Mouse (Mus musculus): ENCODE data around the gene Slco6d1. TPM values are rescaled to one million over a fixed set of nuclear protein-coding genes. Genes with fewer than 3 reads are reported as not detected.
"Not testable (repeated sequence)": the region's sequence is repeated elsewhere in the genome, so short reads cannot be mapped to it uniquely, and the experiment has no call there.

Slco6d1 gene
- total RNA-seq (2021): not detected in 2 replicates
- long read RNA-seq: 0 reads

DNA sequence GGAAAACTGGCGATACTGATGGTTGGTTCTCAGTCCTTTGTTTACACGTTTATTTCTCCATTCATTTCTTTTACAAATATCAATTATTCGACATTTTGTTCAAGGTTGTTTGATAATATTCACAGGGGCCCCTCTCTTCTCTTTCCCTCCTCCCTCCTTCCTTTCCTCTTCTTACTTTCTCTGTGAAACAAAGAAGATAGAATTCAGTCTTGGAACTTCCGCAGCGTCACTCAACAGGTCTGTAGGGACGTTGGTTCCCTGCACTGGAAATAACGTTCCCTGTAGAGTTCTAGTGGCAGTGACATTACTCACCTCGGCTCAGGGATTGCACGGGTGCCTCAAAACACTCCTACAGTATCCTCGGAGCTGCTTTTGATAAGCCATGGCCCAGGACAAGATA, at the start of gene Slco6d1:
Gene Slco6d1 (plus strand): TSS at position 301 of the 400 bp plus-strand sequence.
- DNase-seq: no peak

- no peak for DNase-seq
Observed at GRCm38 (mm10) chr1:98392001-98392400, 28.9 kb upstream of the Slco6d1 start.

GRCm38 (mm10) chr1:98447929-98448328, 27.0 kb downstream of the Slco6d1 start:
- no peak for DNase-seq

DNA sequence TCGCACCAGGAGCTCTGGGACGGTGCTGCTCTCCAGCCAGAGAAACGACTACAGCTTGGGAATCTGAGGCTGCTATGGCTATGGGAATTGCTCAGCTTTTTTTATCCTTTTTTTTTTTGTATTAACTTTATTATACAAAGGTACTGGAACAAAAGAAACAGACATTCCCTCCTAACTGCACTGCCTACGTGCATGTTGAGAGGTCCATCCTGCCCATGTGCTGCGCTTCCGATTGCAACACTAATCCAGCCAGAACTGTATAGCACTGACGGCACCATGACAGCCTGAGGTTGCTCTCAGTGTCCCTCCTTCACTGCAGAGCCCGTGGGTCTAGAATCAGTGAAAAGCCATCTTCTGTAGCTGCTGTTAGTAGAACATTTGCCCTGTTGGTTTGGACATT, 38.3 kb downstream of the Slco6d1 start:
- not testable (repeated sequence) for DNase-seq

DNA sequence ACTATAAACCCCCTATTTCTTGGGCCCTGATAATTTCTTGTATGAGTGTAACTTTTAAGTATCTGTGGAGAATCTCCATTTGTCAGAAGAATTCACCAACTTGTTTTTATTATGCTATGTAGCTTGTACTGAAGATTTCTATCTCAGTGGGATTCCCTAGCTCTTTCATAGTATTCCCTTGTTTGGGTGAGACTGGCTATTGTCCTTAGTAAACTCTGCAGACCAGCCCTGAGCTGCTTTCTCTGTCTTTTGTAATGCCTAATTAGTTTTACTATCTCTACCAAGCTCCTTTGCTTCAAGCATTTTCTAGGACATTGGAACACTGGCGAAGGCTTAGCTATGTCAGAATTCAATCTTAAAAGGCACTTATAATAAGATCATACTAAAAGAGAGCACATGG, 55.5 kb downstream of the Slco6d1 start:
- not testable (repeated sequence) for DNase-seq

GRCm38 (mm10) chr1:98479243-98479642, 58.3 kb downstream of the Slco6d1 start:
- DNase-seq: no peak

DNA sequence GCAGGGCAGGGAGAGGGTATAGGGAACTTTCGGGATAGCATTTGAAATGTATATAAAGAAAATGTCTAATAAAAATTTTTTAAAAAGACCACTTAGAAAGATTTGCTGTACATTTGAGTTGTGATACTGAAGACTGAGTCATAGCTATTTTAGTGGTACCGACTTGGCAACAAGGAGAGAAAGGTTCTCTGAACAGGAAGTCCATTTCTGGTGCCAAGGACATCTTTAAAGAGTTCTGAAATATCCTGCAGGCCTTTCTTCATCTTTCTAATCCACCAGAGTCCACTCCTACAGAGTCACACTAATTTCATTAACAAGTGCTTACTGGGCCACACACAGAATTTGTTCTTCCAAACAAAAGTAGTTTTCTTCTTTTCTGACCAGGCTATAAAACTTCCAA, 85.1 kb downstream of the Slco6d1 start:
- DNase-seq: no peak

GRCm38 (mm10) chr1:98522977-98523376, 102.1 kb downstream of the Slco6d1 start:
- DNase-seq: no peak

DNA sequence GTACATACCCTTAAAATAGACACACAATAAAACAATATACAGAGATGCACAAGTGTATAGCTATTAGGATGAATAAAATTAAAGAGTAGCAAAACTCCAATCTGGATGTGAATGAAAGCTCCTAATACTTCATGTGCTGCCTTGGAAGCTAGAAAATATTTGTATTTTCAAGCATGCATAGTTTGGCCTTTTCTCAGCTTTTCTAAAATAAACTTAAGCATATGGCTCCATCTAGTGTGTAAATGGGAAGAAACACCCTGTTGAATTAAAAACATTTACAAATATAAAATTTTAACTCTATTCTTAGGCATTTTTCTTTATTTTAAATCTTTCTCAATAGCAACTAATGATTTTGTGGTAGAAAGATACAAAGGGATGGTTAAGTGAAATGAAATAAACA, 102.6 kb downstream of the Slco6d1 start:
- DNase-seq: no peak

DNA sequence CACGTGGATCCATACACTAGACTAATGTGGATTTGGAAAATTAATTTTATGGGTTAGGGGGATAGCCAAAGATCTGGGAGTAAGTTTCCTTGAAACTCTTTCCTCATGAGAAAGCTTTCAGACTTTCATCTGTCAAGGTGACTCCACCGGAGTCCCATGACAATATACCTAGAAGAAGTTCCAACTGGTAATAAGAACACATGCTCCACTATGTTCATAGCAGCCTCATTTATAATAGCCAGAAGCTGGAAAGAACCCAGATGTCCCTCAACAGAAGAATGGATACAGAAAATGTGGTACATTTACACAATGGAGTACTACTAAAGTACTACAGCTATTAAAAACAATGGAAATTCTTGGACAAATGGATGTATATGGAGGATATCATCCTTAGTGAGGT, 107.4 kb downstream of the Slco6d1 start:
- DNase-seq: not testable (repeated sequence)

GRCm38 (mm10) chr1:98545372-98545771, 124.4 kb downstream of the Slco6d1 start:
- DNase-seq: no peak

DNA sequence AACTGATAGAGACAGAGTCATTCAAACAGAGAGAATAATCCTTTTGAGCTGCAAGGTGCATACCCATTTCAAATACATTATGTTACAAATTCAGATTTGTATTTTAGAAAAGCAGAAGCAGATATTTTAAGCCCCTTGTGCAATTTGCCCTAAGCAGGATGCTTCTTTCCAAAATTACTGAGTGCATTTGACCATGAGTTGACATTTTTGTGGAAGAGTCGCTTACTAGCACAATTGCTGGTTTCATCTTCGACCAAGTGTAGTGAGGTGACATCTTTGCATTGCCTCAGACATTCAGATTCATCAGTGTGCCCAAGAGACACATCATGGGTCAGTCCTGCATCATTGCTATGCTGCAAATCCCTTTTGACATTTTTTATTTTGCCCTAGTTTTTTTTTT, 133.5 kb downstream of the Slco6d1 start:
- DNase-seq: no peak

DNA sequence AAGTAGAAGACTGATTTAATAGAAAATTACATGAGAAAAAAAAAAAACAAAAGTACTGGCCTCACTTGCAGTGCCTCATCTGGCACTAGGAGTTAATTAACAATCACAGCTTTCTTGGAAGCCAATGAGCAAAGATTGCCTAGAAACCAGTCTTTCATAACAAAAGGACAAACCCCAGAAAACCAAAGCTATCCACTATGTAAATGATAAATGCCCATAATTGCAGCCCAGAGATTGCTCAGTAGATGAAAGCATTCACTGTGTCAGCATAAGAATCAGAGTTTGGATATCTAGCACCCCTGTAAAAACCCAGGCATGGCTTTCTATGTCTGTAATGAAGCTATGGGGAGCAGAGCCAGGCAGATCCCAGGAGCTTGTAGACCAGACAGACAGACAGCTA, 144.8 kb downstream of the Slco6d1 start:
- no peak for DNase-seq

Small RNAs within 50 kb of the gene (microRNA-seq; reads per million reads assigned to microRNA genes)
- gene Gm26134: 0 reads per million in 2 experiments

Data from adrenal gland, postnatal 25 days (tissue).